Mouse (Mus musculus): Measurements from ENCODE around the gene Ntn4. TPM values are rescaled to one million over a fixed set of nuclear protein-coding genes. Genes with fewer than 3 reads are reported as not detected.

The Ntn4 gene
- total RNA-seq, 4 experiments from 2014 or later = 6.3 to 7.9 (median 7.3) TPM

DNA sequence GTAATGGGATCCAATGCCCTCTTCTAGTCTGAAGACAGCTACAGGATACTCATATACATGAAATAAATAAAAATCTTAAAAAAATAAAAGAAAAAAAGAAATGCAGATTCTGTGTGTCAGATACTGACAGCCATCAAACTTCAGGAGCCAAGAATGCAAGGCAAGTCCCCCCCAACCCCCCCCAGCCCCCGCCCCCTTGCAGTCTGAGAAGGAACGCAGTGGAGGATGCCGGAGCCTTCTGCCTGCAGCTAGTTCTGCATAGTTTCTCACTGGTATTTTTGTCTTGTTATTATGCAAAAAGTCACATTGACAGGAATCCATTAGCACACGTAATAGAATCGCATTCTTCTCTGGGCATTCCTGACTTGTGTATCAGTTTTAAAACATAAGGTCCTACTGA is 87.7 kb downstream of the Ntn4 start:
- no peak for DNase-seq (ENCODE audit: low spot score in 2 of 2)

DNA sequence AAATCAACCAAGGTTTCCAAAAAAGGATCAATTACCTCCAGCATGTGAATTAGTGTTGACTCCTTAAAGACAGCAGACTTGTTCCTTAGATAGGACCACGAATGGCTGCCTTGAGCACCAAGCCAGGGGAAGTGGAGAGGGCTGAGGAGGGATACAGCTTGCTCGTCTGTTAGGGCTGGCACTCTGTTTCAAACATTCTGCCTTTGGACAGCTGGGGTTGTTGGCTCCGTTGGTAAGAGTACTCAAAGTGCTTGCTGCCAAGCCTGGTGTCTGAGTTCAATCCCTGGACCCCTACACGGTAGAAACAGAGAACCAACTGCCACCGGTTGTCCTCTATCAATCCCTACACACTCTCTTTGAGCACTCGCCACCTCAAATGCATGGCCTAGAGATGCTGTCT is 90.0 kb downstream of the Ntn4 start:
- no peak for DNase-seq (ENCODE audit: low spot score in 2 of 2)

DNA sequence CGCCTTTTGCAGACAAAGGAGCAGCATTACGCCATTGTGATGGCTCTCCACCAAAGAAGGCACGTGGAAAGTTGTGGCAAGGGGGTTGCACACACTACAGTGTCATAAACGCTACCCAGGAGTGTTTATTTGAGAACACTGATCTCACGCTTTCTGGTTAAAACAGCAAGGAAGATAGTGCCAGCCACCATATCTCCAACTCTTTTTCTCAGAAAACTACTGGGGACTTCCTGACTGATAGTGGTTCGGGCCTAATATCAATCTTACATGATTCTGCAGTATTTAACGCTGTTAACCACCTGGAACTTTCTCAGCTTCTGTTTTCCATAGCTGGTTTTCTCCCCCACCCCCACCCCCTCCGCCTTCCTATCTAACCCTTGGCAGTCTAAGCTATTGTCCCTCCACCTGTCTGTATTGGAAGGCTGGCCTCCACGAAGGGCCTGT is 90.8 kb downstream of the Ntn4 start:
- DNase-seq (ENCODE audit: low spot score in 2 of 2) = no peak

DNA sequence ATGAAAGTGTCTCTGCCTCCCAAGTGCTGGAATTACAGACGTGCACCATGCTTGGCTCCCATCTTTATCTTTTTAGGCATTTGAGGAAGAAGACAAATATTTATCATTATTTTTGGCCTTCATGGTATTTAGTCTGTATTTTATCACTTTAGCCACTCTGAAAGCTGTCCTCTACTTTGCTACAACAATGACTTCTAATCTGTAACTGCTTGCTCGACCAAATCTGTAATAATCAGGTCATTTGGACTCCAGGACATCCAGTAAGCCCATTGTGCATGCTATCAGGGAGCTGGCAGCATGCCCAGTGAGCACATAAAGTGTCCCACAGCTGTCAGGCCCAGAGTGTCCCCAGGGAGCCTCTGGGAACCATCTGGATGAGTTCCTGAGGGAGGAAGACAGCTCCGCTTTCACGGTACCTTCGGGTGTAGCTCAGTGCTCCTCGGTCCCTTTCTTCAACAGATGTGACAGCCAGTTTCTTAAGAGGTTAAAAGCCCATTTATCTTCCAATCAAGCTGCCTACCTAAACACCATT is 95.7 kb downstream of the Ntn4 start:
- peak; percentile 9 to 14 for DNase-seq (ENCODE audit: low spot score in 2 of 2)

DNA sequence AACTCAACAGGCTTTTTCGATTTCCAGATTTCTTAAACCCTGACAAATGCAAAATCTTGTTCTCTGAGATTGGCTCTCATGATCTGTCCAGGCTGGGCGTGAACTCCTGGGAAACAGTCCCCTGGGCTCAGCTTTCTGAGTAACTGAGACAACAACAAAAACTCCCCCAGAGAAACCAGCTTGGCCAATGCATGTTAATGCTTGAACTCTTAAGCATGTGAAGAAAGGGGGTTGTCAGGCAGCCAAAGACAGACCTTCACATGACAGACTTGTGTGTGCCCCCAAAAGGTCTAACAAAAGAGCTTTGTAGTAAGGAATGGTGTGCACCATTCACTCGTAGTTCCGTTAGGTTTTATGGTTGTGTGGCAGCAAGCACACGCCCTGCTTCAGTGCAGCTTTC is 96.6 kb downstream of the Ntn4 start:
- no peak for DNase-seq (ENCODE audit: low spot score in 2 of 2)

DNA sequence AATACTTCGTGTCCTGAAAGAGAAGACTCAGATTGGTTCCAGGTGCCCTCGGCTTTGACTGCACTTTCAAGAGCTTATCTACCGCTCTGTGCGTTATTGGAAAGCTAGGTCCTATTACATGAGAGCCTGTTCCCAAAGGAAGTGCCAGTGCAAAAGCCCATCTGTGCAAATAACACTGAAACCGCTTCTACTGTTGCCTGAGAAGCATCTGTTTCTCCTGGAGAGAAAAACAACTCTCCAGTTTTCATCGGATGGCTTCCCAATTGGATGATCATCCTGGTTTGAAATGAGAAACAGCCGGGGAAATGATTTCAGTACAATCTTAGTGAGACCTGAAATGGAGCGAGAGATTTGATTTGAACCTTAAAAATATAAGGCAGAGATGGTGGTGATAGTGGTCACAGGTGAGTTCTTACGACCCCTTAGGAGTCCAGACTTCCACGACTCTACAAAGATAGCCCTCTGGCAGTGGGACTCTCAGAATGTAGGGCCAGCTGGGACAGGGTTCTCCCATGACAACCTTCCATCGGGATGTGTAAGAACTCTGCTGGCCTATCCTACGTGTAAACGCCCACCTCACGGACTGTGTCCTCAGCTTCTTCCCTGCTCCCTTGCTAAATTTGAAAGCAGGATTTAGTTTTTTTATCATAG is 101.1 kb downstream of the Ntn4 start:
- peak; percentile 7 to 29 for DNase-seq (ENCODE audit: low spot score in 2 of 2)

DNA sequence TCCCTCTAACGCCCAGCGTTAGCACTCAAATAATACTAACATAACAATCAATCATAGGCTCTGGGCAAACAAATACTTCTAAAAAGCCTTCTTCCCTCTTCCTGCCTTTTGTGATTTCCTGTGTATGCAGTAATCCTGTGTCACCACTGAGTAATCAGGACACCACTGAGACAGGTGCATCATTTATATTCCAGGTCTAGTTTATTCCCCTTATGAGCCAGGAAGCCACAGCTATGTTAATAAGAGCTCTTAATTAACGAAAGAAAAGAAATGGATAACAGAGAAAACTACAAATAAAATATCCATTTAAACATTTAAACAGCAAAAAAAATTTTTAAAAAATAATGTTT is 101.6 kb downstream of the Ntn4 start:
- DNase-seq (ENCODE audit: low spot score in 2 of 2) = no peak

DNA sequence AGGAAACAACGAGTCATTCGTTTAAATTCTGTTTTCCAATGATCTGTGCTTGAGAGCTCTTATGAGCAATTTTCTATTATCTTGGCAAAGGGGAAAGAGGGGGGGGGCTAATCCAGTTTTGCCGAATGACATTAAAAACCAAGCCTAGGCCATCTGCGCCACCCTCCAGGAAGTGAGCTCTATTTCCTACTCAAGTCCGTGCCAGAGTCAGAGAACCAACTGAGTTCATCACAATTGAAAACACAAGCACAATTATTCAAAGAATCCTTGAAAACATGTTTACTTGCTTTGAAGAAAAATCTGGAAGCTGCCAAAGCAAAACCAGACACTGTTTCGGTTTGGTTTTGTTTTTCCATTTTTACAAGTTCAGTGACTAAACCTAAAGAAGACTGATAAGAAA is 102.1 kb downstream of the Ntn4 start:
- no peak for DNase-seq (ENCODE audit: low spot score in 2 of 2)

DNA sequence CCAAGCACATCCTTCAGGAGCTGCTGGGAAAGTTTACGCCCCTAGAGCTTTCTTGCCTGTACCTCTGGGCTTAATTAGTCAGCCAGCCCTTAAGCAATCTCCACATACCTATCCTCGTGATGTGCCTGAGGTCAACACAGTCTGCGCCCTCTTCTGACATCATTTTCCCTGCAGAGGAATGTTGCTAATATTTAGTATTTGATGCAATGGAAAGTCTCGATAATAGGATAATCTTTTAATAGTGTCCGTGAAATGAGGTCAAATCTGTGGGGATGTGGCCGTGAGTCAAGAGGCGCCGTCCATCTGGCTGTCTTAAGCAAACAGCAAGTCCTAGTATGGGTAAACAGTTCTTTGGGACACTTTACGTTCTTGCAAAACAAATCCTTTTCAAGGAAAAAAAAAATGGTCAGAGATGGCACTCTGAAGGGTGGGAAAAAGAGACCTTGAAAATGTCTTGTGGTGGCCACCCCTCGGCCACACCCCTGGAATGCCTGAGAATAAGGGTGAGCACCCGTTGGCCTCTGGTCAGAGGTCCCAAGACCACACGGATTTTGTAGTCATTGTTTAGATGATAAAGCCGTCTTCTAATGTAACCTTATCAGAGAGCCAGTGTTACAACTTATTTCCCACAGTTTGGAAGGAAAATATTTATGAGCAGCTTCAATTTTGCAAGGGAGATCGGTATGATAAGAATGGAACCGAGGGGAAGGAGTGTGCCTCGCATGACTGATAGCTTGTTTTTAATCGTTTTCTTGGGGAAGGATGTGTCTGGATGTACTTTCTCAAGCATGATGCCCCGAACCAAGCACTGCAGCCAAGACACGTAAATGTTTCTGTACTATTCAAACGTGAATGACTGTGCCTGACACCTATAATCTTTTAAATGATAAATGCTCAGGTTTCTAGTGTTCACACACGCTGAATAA is 109.0 kb downstream of the Ntn4 start:
- no peak for DNase-seq (ENCODE audit: low spot score in 2 of 2)

DNA sequence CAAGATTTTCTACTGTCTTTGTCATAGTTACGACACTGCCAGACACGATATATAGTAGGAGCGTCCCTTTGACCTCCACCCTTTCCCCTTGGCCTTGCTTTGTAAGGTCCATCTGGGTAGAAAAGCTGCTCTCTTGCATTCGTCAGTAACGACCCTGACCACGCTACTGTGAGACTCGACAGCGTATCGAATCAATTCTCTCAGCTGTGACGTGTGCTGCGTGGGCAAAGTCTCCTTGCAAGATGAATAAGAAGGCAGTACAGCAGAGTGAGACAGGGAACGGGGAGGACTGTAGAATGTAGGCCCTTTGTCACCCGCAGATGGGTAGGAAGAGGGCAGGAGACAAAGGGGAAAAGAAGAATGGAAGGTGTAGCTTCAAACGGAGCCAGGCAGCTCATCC is 110.8 kb downstream of the Ntn4 start:
- DNase-seq (ENCODE audit: low spot score in 2 of 2) = no peak

DNA sequence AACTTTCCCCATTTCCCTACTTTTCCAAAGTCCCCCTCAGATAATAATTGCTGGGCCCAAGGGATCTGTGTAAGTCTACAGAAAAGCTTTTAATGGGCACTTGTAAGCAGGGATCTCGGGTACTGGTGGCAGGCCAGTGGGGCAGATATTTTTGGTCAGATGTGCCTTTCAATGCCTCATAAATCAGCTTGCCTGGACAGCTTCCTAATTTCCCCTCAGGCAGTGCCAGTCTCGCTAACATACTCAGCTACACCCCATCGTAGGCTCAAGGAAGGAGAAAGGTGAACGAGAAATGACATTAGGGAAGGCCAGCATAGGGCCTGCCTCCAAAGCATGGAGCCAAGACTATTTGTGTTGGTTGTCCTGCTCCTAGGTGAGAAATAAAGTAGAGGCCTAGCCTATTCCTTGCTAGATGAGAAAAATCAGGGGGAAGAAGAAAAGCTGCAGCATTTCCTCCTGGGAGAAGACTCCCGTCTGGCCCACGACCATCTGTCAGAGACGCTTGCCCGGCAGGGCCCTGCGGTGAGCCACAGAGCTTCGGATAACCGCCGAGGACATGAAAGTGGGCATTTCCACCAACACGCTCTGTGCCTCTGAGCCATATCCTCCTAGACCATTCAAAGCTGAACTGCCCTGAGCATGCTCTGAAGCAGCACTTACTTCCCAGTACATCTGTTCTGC is 113.4 kb downstream of the Ntn4 start:
- DNase-seq (ENCODE audit: low spot score in 2 of 2) = no peak

DNA sequence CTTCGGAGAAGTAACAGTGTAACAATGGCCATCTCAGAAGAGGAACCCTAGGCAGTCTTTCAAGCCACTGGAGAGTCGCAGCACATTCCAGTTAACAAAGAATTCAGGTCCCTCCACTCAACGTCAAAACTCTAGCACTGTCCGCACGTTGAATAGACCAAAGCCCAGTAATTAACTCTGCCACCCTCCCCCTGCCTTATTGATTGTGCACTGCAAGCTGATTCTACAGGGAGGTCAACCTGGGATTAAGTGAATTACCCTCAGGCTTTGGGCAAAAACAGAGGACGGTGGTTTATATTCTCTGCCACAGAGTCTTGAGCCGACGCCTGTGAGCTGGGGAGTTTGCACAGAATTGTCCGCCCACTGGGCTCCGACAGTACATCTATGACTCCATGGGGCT is 115.7 kb downstream of the Ntn4 start:
- no peak for DNase-seq (ENCODE audit: low spot score in 2 of 2)

DNA sequence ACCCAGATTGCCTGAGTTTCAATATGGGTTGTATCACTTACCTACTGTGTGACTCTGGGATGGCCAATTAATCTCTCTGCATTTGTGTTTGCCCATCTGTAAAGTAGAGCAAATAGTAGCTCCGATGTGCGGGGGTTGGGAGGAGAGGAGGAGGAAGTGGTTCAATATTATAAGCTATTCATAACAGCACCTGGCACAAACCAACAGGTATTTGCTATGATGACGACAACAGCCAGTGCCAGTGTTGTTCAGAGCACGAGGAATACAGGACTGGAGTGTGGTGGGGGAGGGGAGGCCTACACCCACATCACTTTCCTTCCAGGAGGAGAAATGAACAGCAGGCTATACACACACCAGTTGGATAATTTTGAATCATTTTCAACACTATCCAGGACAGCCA is 119.2 kb downstream of the Ntn4 start:
- DNase-seq (ENCODE audit: low spot score in 2 of 2) = peak; percentile 54 to 63

DNA sequence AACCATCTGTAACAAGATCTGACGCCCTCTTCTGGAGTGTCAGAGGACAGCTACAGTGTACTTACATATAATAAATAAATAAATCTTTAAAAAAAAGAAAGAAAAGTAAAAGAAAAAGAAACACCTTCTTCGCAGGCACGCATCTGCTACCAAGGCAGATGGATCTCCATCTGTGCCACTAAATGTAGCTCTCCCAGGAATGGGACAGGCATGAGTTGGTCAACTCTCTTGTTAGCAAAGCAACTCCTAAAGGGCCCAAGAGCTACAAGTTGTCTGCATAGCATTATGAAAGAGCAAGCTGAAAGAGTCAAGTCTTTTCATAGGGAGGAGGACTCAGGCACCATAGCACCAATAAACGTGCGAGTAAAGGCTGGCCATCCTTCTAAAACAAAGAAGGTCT is 119.9 kb downstream of the Ntn4 start:
- no peak for DNase-seq (ENCODE audit: low spot score in 2 of 2)

DNA sequence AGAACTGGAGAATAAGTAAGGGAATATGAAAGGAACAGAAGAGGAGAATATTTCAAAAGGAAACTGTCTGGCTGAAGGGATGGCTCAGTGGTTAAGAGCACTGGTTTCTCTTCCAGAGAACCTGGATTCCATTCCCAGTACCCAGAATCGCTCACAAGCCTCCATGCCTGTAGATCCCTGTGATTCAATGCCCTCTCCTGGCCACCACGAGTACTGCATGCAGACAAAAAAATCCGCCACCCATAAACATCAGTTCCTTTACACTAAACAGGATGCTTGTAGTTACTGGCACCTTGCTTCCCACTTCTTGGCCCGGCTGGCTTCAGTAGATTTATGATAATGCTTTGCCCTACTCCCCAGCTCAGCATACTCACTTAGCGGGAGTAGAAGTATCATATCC is 122.6 kb downstream of the Ntn4 start:
- DNase-seq (ENCODE audit: low spot score in 2 of 2) = no peak

DNA sequence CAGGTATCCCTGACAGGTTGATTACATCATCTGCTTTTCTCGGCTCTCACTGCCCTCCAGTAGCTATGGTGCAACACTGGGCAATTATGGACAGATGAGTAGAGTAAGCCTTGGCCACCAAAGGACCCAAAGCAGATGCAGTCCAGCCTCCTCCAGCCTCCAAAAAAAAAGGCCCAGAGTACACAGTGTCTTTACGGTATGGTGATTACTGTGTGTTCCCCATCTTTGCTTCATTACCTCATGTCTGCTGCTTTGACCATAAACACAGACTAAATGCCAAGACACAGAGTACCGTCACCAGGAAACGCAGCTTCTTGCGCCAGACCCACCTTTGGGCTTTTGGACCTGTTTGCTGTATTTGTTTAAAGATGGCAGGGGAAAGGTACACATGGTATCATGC is 125.7 kb downstream of the Ntn4 start:
- DNase-seq (ENCODE audit: low spot score in 2 of 2) = no peak

DNA sequence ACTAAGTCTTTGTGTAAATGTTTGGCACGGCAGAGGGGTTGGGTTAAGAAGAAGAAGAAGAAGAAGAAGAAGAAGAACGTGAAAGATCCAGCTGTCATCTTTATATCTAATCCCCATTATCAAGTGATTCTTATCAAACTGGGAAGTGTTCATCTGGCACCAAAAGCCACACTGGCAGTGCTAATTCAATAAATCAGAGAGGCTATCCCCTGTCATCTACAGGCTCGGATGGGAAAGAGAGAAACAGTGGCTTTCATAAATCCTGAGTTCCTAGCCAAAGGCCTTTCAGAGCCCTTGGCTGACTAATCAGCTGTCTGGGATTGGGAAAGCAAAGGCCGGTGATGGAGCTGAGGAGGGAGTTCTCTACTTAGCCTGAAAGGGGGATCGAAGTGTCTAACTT is 126.8 kb downstream of the Ntn4 start:
- DNase-seq (ENCODE audit: low spot score in 2 of 2) = no peak

DNA sequence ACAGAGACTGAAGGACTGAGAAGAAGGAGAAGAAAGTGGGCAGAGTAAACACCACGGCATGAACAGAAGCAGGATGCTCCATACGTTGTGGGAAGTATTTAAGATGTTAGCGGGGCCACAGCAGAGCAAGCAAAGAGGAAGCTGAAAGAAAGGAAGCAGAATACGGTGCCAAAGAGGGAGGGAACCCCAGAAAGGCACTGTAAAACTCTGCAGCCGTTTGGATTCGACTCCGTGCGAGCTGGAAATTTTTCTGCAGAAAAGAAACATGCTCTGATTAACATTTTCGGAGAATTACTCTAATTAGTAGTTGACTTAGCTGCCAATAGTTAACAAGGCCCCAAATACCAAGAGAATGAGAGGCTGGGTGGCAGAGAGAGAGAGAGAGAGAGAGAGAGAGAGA is 127.7 kb downstream of the Ntn4 start:
- DNase-seq (ENCODE audit: low spot score in 2 of 2) = peak; percentile 14 to 16

DNA sequence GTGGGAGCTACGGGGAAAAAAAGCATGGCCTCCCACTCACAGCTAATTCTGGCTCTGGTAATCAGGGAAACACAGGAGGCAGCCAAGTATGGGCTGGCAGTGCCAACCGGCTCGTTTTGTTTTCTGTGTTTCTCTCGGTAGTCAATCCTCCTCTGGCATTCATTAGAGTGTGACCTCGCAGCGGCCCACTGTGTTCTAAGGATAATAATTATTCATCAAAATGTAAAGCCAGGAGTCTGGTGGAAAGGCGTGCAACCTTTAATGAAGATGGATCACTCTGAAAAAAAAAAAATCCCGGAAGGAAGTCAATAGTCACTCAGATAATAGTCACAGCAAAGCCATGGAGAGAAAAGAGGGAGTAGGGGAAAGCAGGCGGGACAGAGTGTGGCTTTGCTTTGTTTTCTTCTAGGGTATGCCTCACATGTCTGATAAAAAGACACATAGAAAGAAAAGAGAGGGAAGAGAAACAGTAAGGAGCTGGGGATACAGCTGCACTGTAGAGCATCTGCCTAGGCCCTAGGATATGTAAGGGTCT is 131.5 kb downstream of the Ntn4 start:
- peak; percentile 76 to 82 for DNase-seq (ENCODE audit: low spot score in 2 of 2)

DNA sequence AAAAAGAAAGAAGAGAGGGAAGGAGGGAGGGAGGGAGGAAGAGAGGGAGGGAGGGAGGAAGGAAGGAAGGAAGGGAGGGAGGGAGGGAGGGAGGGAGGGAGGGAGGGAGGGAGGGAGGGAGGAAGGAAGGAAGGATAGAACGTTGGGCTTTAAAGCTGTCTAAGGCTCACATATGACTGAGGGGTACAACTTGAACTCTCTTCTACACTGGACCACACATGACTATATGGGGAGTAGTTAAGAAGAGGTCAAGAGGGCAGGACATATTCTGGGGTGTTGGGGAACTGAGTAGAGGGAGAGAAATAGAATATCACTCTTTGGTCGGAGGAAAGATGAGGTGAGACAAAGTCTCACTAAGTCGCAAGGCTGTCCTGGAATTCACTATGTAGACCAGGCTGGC is 132.0 kb downstream of the Ntn4 start:
- no peak for DNase-seq (ENCODE audit: low spot score in 2 of 2)

DNA sequence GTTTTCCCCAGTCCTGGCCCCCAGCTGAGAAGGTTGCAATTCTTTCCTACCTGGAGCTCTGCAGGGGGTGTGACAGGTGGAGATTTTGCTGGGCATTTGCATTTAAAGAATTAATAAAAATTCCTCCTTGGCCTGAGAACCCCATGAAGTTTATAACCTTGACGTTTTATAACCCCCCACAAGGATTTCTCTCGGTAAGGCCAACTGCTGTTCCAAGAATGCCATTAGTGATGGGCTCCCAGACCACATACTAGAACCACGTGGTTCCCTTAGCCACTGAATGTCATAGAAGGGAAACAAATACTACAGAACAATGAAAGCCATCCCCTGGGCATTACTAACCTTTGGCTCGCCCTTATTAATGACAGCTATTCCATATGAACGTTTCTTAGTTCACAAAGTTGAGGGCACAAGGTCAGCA is 136.3 kb downstream of the Ntn4 start:
- no peak for DNase-seq (ENCODE audit: low spot score in 2 of 2)

DNA sequence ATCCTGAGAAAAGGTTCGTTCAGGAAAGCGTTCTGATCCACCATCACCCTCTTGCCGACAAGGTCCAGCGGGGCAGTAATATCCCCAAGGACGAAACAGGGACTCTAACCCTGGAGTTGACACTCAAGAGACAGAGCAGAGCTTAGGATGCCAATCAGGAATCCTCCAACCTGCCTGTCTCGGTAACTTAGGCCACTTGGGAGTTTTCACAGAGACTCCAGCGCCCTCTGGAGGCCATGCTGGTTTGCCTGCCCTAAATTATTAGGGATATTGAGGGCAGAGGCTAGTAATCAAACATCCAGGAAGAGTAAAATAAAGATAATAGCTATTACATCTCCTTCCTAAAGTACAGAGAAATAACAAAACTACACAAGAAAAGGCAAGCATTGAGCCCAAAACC is 136.9 kb downstream of the Ntn4 start:
- DNase-seq (ENCODE audit: low spot score in 2 of 2) = peak; percentile 16 to 68

Data from layer of hippocampus, adult 8-10 months (tissue).